Mouse (Mus musculus) cortical plate, adult 2 months (tissue): ENCODE measurements at regions not wholly inside any gene's neighbourhood (a gene's known extent, or its start where the extent isn't known, plus 50 kb on each side); places are given as distances from the start of the nearest gene placed in this dataset.

Experiments used
- CTCF ChIP-seq: fragments of 200-500 bp; IDR thresholded peaks from 2 replicates; pipeline ENCODE4 v1.5.1; 2011; ENCODE audit warnings: mild to moderate bottlenecking, control low read depth, low read length; ENCODE audit not compliant: insufficient read depth; ENCODE audit errors: extremely low read depth
- POLR2A ChIP-seq: fragments of 200-500 bp; IDR thresholded peaks from 2 replicates; pipeline ENCODE4 v1.6.1; 2011; ENCODE audit warnings: mild to moderate bottlenecking, low read length, control low read depth; ENCODE audit not compliant: insufficient read depth; ENCODE audit errors: extremely low read depth

DNA sequence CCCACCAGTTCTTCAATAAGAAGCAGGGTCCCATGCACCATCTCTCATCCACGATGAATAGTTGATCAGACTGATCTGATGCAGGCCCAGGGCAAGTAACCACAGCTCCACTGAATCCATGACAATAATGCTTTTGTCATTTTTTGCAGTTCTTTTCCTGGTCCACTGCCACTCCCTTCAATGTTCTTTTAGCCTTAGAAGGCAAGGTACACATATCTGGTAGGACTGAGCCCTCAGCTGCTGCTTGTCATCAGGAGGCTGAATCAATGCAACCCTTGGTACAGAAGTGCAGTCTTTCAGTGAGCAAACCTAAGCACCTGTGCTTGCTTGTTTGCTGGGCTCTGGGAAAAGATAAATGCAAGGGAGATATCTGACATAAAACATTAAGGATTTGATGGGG is 1075.8 kb downstream of the Fam181b start:
- TF ChIP-seq CTCF (no peak), POLR2A (no peak)
